Mouse (Mus musculus) hindbrain, embryonic 10.5 days (tissue): ENCODE results near the gene Krtap5-1. TPM values are rescaled to one million over a fixed set of nuclear protein-coding genes. Genes with fewer than 3 reads are reported as not detected.

ENCODE experiments used
- polyA plus RNA-seq: library from polyadenylated mRNA; unstranded; fragments of >200 nt; fragmentation: Nextera tagmentation; extraction: Ambion mirVana; gene quantifications from 2 replicates; pipeline ENCODE4 v1.2.1, GENCODE M21; 2016

The Krtap5-1 gene
- polyA plus RNA-seq, 1 experiment from 2014 or later: not detected

Other genes starting within 250 kb of the Krtap5-1 start
- gene Mob2, start 236.1 kb downstream of the Krtap5-1 start, polyA plus RNA-seq: 61.4 and 62.4 TPM in 2 replicates
- gene Dusp8, start 201.3 kb downstream of the Krtap5-1 start, polyA plus RNA-seq: 7.8 and 20.1 TPM in 2 replicates
- gene Gm45618, start 176.4 kb downstream of the Krtap5-1 start, polyA plus RNA-seq: not detected in 2 replicates
- not detected in 2 replicates for gene Gm39115, start 161.1 kb downstream of the Krtap5-1 start, polyA plus RNA-seq
- gene Gm45337, start 152.5 kb downstream of the Krtap5-1 start, polyA plus RNA-seq: not detected in 2 replicates
- not detected in 2 replicates for gene Gm29735, start 140.0 kb downstream of the Krtap5-1 start, polyA plus RNA-seq
- not detected in 2 replicates for gene Gm4553, start 131.4 kb downstream of the Krtap5-1 start, polyA plus RNA-seq
- gene Krtap5-2, start 121.1 kb downstream of the Krtap5-1 start, polyA plus RNA-seq: not detected in 2 replicates
- gene Gm10153, start 106.7 kb downstream of the Krtap5-1 start, polyA plus RNA-seq: not detected in 2 replicates
- gene Krtap5-3, start 95.8 kb downstream of the Krtap5-1 start, polyA plus RNA-seq: not detected in 2 replicates
- gene Gm7579, start 85.3 kb downstream of the Krtap5-1 start, polyA plus RNA-seq: not detected in 2 replicates
- gene Krtap5-5, start 67.1 kb downstream of the Krtap5-1 start, polyA plus RNA-seq: not detected in 2 replicates
- gene Gm40460, start 56.0 kb downstream of the Krtap5-1 start, polyA plus RNA-seq: not detected in 2 replicates
- gene Gm2431, start 38.8 kb downstream of the Krtap5-1 start, polyA plus RNA-seq: not detected in 2 replicates
- not detected in 2 replicates for gene Gm4559, start 22.8 kb downstream of the Krtap5-1 start, polyA plus RNA-seq
- gene Krtap5-4, start 6.4 kb upstream of the Krtap5-1 start, polyA plus RNA-seq: not detected in 2 replicates
- gene Ifitm10, start 76.6 kb upstream of the Krtap5-1 start, polyA plus RNA-seq: 0.63 and 1.1 TPM in 2 replicates
- gene Gm49369, start 85.5 kb upstream of the Krtap5-1 start, polyA plus RNA-seq: 1.5 TPM in 1 of 2 replicates, not detected in the other
- 159 and 198 TPM in 2 replicates for gene Ctsd, start 90.9 kb upstream of the Krtap5-1 start, polyA plus RNA-seq
- not detected in 2 replicates for gene Syt8, start 137.7 kb upstream of the Krtap5-1 start, polyA plus RNA-seq
- 1.2 and 1.3 TPM in 2 replicates for gene Tnni2, start 144.7 kb upstream of the Krtap5-1 start, polyA plus RNA-seq
- gene Lsp1, start 163.7 kb upstream of the Krtap5-1 start, polyA plus RNA-seq: 17.9 and 19.4 TPM in 2 replicates
- 1.1 and 3.0 TPM in 2 replicates for gene Tnnt3, start 201.7 kb upstream of the Krtap5-1 start, polyA plus RNA-seq
- 17.7 and 19.7 TPM in 2 replicates for gene Mrpl23, start 235.6 kb upstream of the Krtap5-1 start, polyA plus RNA-seq